Mouse (Mus musculus) midbrain, embryonic 11.5 days (tissue): ENCODE measurements around the gene Fam83e. TPM values are rescaled to one million over a fixed set of nuclear protein-coding genes. Genes with fewer than 3 reads are reported as not detected.
A peak's percentile ranks its signal among the peaks of the same experiment; 100 is the strongest.

Experiments
- ATAC-seq: fragments of 200-750 bp; cut with Nextera tagmentation; 2 replicates; pipeline ENCODE4 v1.8.0; 2017; ENCODE audit warnings: moderate TSS enrichment, moderate library complexity; ENCODE audit not compliant: low FRiP score
- DNase-seq: peaks from one replicate; pipeline ENCODE4 v3.0.0; 2015; ENCODE audit warnings: low spot score; ENCODE audit errors: missing footprints
- H3K27ac ChIP-seq: fragments of 300-500 bp; sonication (generic); 2 replicates; pipeline ENCODE4 v1.5.1; 2014; ENCODE audit warnings: low read depth, low read length
- H3K27me3 ChIP-seq: fragments of 300-500 bp; sonication (generic); 2 replicates; pipeline ENCODE4 v1.6.1; 2014; ENCODE audit warnings: mild to moderate bottlenecking, low read length, moderate library complexity, mixed read lengths; ENCODE audit not compliant: control insufficient read depth, insufficient read depth
- H3K36me3 ChIP-seq: fragments of 300-500 bp; sonication (generic); 2 replicates; pipeline ENCODE4 v1.6.1; 2014; ENCODE audit warnings: mild to moderate bottlenecking, low read length, moderate library complexity, mixed read lengths; ENCODE audit not compliant: control insufficient read depth, insufficient read depth
- H3K4me1 ChIP-seq: fragments of 300-500 bp; sonication (generic); 2 replicates; pipeline ENCODE4 v1.6.1; 2014; ENCODE audit warnings: low read length; ENCODE audit not compliant: control insufficient read depth, insufficient read depth
- H3K4me2 ChIP-seq: fragments of 300-500 bp; sonication (generic); 2 replicates; pipeline ENCODE4 v1.6.1; 2014; ENCODE audit warnings: mild to moderate bottlenecking, moderate library complexity
- H3K4me3 ChIP-seq: fragments of 300-500 bp; sonication (generic); 2 replicates; pipeline ENCODE4 v1.5.1; 2014; ENCODE audit warnings: low read depth, low read length
- H3K9ac ChIP-seq: fragments of 300-500 bp; sonication (generic); 2 replicates; pipeline ENCODE4 v1.6.1; 2014; ENCODE audit warnings: low read length
- H3K9me3 ChIP-seq: fragments of 300-500 bp; sonication (generic); 2 replicates; pipeline ENCODE4 v1.6.1; 2016; ENCODE audit warnings: low read length; ENCODE audit not compliant: control insufficient read depth
- WGBS: fragments of 180-500 bp; shearing (Covaris S2); extraction: QIAGEN DNeasy Blood & Tissue Kit; methylation state at CpG from one replicate; pipeline ENCODE4 v1.1.7; 2014; 5-methylcytosine and 5-hydroxymethylcytosine counted together
- polyA plus RNA-seq: library from polyadenylated mRNA; unstranded; fragments of >200 nt; fragmentation: Nextera tagmentation; extraction: Ambion mirVana; gene quantifications from 2 replicates; pipeline ENCODE4 v1.2.1, GENCODE M21; 2014

The Fam83e gene
- polyA plus RNA-seq, 1 experiment from 2014 or later: 0.57 TPM

DNA sequence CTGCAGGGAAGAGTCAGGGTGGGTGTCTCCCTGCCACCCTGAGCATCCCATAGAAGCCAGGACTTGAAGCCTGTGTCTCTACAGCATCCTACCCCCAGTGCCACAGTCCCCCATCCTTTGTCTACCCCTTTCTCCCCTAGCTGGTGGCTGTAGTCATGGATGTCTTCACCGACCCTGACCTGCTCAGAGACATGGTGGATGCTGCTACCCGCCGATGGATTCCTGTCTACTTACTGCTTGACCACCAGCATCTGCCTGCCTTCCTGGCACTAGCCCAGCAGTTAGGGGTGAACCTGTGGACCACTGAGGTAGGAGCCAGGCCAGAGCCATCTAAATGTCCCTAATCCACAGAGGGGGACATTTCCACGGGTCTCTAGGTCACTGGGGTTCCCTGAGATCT, 2.3 kb downstream of the Fam83e start:
- Histone ChIP-seq H3K4me1 (peaks cover 14% of the 10 kb centered on the region), H3K36me3 (peaks cover 32% of the 10 kb centered on the region), H3K9ac (no peak overlapping the region), H3K4me2 (no peak overlapping the region), H3K27me3 (no peaks in the 10 kb centered on the region), H3K4me3 (no peak overlapping the region), H3K27ac (no peak overlapping the region), H3K9me3 (no peaks in the 10 kb centered on the region)
- ATAC-seq (no peak), DNase-seq (no peak)
- 92% methylated on average over 4 of the region's 4 CpGs for WGBS

DNA sequence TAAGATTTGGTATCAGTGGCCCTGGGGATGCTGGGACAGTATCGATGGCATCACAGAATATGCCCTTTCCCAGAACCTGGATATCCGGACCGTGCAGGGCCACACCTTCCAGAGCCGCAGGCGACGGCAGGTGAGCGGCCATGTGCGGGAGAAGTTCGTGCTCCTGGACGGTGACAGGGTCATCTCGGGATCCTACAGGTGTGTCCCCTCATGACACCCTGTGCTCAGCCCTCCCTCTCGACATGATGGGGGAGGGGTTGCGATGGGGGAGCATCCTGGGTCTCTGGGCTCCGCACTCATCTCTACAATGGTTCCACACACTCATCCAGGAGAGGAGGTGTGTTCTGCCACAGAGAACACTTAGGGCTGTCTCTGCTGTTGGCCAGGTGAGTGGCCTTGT, 2.8 kb downstream of the Fam83e start:
- Histone ChIP-seq H3K4me1 (peaks cover 12% of the 10 kb centered on the region), H3K4me3 (no peak overlapping the region), H3K9ac (no peak overlapping the region), H3K27ac (no peak overlapping the region), H3K36me3 (peaks cover 32% of the 10 kb centered on the region), H3K4me2 (no peak overlapping the region), H3K9me3 (no peaks in the 10 kb centered on the region), H3K27me3 (no peaks in the 10 kb centered on the region)
- no peak for DNase-seq
- WGBS: 94% methylated on average over 14 of the region's 14 CpGs
- no peak for ATAC-seq

DNA sequence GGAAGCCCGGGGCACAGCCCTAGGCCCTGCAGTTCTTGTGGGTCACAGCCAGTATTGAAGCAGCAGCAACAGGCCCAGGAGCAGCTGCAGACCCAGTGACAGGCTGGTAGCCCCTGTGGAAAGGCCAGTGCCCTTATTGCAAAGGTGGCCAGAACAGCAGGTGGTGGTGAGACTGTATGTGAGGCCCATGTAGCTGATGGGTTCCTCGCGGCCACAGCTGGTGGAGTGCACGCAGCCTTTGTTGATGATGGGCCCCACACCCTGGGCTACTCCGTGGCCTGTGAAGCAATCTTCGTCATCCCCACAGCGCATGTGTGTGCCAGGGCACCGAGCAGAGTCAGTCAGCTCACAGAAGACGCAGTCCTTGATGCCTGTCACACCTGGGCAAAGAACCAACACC, 4.1 kb downstream of the Fam83e start:
- Histone ChIP-seq H3K4me2 (no peak overlapping the region), H3K9me3 (no peaks in the 10 kb centered on the region), H3K9ac (no peak overlapping the region), H3K36me3 (peaks cover 25% of the 10 kb centered on the region), H3K4me3 (no peak overlapping the region), H3K4me1 (no peaks in the 10 kb centered on the region), H3K27ac (no peak overlapping the region), H3K27me3 (no peaks in the 10 kb centered on the region)
- WGBS: 92% methylated on average over 9 of the region's 9 CpGs
- ATAC-seq (no peak), DNase-seq (no peak)

DNA sequence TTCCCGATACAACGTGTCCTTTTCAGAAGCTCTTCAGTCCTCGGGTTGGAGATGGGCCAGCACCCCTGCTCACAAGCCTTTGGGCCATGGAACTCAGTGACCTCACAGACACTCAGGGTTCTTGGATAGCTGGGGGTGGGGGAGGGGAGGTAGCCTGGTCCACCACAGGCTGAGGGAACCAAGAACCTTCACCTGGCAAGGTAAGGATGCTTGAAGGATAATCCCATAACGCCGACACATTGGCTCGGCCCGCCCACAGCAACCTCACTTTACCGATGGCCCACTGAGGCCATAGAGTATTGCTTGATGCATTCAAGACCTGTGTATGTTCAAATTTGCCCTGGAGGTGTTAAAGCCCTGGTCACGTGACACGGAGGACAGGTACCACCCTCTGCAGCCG, 4.7 kb downstream of the Fam83e start, which contains the start of gene Spaca4:
Spaca4 (minus strand) TSS at position 101 of the 400 bp plus-strand sequence.
- Histone ChIP-seq H3K4me2 (no peak within 1 kb of the TSS), H3K4me1 (no peaks in the 10 kb centered on the region), H3K36me3 (peaks cover 24% of the 10 kb centered on the region), H3K9me3 (no peaks in the 10 kb centered on the region), H3K27ac (no peak within 1 kb of the TSS), H3K4me3 (no peak within 1 kb of the TSS), H3K9ac (no peak within 1 kb of the TSS), H3K27me3 (no peaks in the 10 kb centered on the region)
- no peak for DNase-seq
- no peak for ATAC-seq
- WGBS: 87% methylated on average over 11 of the region's 11 CpGs

DNA sequence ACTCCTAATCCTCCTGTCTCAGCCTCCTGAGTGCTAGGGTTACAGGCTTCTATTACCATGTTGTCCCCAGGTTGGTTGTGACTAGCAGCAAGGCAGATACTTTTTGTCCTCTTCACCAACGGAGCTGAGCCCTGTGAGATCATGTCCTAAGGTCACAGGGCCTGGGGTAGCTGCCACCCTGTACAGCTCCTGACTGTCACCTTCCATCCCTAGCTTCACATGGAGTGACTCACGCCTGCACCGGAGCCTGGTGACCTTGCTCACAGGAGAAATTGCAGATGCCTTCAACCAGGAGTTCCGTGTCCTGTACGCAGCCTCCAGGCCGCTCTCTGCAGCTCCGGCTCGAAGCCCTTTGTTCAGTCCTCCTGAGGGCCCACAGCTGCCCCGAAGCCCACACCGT, 5.4 kb downstream of the Fam83e start:
- H3K4me1 ChIP-seq: no peaks in the 10 kb centered on the region
- no peak overlapping the region for H3K4me2 ChIP-seq
- no peaks in the 10 kb centered on the region for H3K9me3 ChIP-seq
- no peak overlapping the region for H3K27ac ChIP-seq
- 91% methylated on average over 10 of the region's 10 CpGs for WGBS
- no peak for DNase-seq
- ATAC-seq: no peak
- no peak overlapping the region for H3K4me3 ChIP-seq
- peaks cover 20% of the 10 kb centered on the region for H3K36me3 ChIP-seq
- no peaks in the 10 kb centered on the region for H3K27me3 ChIP-seq
- H3K9ac ChIP-seq: no peak overlapping the region

DNA sequence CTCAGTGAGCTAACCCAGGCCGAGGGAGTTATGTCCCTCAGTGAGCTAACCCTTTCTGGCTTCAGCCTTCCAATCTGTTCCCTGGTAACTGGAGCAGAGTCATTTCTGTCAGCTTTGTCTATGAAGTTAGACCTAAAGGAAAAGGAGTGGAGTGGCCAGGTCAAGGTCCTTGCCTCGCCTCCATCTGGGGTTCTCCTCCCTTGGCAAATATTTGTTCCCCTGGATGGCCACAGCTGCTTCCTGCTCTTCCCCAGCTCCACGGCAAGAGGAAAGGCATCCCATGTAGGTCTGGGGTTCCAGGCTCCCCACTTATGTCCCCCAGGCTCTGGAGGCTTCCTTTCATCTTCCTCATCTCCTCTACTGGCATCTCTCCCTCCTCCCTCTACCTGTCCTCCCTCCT, 6.6 kb downstream of the Fam83e start:
- no peak overlapping the region for H3K4me3 ChIP-seq
- H3K27ac ChIP-seq: no peak overlapping the region
- H3K36me3 ChIP-seq: peaks cover 16% of the 10 kb centered on the region; the same call in 1 of the 2 replicates
- H3K4me1 ChIP-seq: no peaks in the 10 kb centered on the region
- no peak overlapping the region for H3K4me2 ChIP-seq
- ATAC-seq (no peak), DNase-seq (no peak)
- 81% methylated on average over 3 of the region's 3 CpGs for WGBS
- H3K27me3 ChIP-seq: no peaks in the 10 kb centered on the region
- H3K9me3 ChIP-seq: no peaks in the 10 kb centered on the region
- H3K9ac ChIP-seq: no peak overlapping the region; the same call in 1 of the 2 replicates

DNA sequence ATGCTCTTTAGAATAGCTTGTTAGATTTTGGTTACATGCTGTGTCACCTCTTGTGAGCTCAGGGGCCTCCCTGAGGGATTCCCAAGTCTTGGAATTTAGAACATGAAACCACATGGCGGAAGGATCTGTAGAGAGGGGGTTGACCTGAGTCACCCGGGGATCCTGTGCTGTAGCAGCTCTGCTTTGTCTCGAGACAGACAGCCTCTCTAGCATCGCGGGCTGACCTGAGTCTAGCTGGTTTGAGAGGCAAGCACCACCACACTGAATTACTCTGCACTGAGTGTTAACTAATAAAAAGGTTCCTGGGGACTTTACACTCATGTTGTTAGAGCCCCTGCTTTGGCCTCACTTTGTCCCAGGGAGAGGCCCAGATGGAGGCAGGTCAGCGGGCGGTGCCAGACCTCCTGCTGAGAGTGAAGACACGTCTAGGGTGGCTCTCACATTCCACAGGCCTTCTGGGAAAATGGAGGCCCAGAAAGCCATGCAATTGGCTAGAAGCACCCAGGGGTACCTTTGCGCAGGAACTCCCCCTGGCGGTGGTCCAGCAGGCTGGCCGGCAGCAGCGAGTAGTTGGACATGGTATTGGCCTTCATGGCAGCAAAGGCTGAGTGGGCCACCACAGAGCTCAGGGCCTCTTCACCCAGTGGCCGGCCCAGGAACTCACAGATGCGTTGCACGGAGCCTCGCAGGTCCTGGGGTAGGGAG, 9.9 kb downstream of the Fam83e start:
- H3K4me1 ChIP-seq: no peaks in the 10 kb centered on the region
- ATAC-seq (peak; percentile 50; the same call in 1 of the 2 replicates), DNase-seq (peak; percentile 93)
- H3K4me2 ChIP-seq: no peak overlapping the region
- peaks cover 5% of the 10 kb centered on the region; the same call in 1 of the 2 replicates for H3K36me3 ChIP-seq
- H3K27ac ChIP-seq: no peak overlapping the region
- no peaks in the 10 kb centered on the region for H3K9me3 ChIP-seq
- H3K27me3 ChIP-seq: no peaks in the 10 kb centered on the region
- WGBS: 15% methylated on average over 16 of the region's 16 CpGs
- H3K9ac ChIP-seq: no peak overlapping the region
- no peak overlapping the region for H3K4me3 ChIP-seq

DNA sequence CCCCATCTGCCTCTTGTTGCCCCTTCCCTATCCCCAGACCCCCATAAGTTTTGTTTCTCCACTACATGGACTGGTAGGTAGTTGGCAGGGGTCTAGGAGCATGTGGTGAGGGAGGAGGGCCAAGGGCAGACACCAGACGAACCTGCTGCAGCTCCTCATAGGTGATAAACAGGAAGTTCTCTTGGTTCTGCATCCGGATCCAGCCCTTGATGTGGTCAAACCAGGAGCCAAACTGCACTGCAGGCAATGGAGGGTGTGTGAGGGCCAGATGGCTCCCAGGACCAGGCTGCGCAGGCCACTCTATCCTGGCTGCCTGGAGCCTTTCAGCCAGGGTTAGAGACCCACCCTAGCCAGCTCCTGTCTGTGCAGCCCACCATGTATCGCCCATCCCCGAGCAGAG, 12.5 kb downstream of the Fam83e start:
- Histone ChIP-seq H3K9me3 (no peaks in the 10 kb centered on the region), H3K27me3 (no peaks in the 10 kb centered on the region), H3K4me3 (no peak overlapping the region), H3K36me3 (no peaks in the 10 kb centered on the region), H3K4me2 (no peak overlapping the region), H3K4me1 (no peaks in the 10 kb centered on the region), H3K9ac (no peak overlapping the region), H3K27ac (no peak overlapping the region)
- ATAC-seq (no peak), DNase-seq (no peak)
- WGBS: 75% methylated on average over 5 of the region's 5 CpGs

DNA sequence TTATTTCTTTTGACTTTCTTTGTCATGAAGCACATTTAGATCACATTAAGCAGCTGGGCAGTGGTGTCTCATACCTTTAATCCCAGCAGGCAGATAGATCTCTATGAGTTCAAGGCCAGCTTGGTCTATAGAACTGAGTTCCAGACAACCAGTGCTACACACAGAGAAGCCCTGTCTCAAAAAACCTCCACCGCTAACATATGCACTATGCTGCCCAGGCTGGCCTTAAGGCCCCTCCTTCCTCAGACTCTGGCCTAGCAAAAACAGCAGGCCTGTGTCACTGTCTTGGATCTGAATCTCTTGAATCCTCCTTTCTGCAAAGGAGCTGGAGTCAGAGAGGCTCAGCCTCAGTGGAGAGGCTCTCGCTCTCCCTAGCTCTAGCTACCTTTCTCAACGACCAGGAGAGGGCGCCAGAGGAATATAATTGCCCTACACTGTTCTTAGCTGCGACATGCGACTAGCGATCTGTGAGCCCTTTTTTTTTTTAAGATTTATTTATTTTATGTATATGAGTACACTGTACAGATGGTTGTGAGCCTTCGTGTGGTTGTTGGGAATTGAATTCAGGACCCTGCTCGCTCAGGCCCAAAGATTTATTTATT, 18.3 kb downstream of the Fam83e start:
- ATAC-seq (peak; percentile 86), DNase-seq (peak; percentile 94)
- 7% methylated on average over 9 of the region's 9 CpGs for WGBS
- H3K4me1 ChIP-seq: no peaks in the 10 kb centered on the region
- H3K9ac ChIP-seq: no peak overlapping the region
- no peak overlapping the region for H3K27ac ChIP-seq
- no peaks in the 10 kb centered on the region for H3K9me3 ChIP-seq
- no peak overlapping the region for H3K4me3 ChIP-seq
- no peaks in the 10 kb centered on the region for H3K27me3 ChIP-seq
- no peaks in the 10 kb centered on the region for H3K36me3 ChIP-seq
- H3K4me2 ChIP-seq: no peak overlapping the region
